Mouse (Mus musculus): Measurements from ENCODE around the gene Calcoco2. TPM values are rescaled to one million over a fixed set of nuclear protein-coding genes. Genes with fewer than 3 reads are reported as not detected.
A peak's percentile ranks its signal among the peaks of the same experiment; 100 is the strongest.
"Not testable (repeated sequence)": the region's sequence is repeated elsewhere in the genome, so short reads cannot be mapped to it uniquely, and the experiment has no call there.

The Calcoco2 gene
- polyA plus RNA-seq, 1 experiment from 2014 or later: 0.41 TPM

GRCm38 (mm10) chr11:96124052-96124914, 12.5 kb upstream of the Calcoco2 start:
- peak overlapping the region; percentile 46 for H3K9ac ChIP-seq (ENCODE audit: low read length)
- peak overlapping the region; percentile 77 for H3K4me2 ChIP-seq (ENCODE audit: low read depth, low read length)
- H3K9me3 ChIP-seq (ENCODE audit: control insufficient read depth, low read length): no peaks in the 10 kb centered on the region
- no peak overlapping the region for H3K27ac ChIP-seq (ENCODE audit: low read length)
- H3K36me3 ChIP-seq (ENCODE audit: control insufficient read depth, insufficient read depth, low read length): no peaks in the 10 kb centered on the region
- H3K4me3 ChIP-seq (ENCODE audit: low read length): peak overlapping the region; percentile 48
- peaks cover 7% of the 10 kb centered on the region; the same call in 1 of the 2 replicates for H3K4me1 ChIP-seq (replicated peaks; ENCODE audit: control insufficient read depth, insufficient read depth, low read length)
- peaks cover 35% of the 10 kb centered on the region for H3K27me3 ChIP-seq (ENCODE audit: control insufficient read depth, insufficient read depth, low read depth, low read length)
- 2% methylated on average over 43 of the region's 45 CpGs for WGBS
- peak; percentile 76 for ATAC-seq (ENCODE audit: low read depth)

- 80% methylated on average over 4 of the region's 4 CpGs for WGBS
- ATAC-seq (ENCODE audit: low read depth); H3K9ac ChIP-seq (ENCODE audit: low read length); H3K4me2 ChIP-seq (ENCODE audit: low read depth, low read length); H3K36me3 ChIP-seq (ENCODE audit: control insufficient read depth, insufficient read depth, low read length); H3K4me3 ChIP-seq (ENCODE audit: low read length); H3K27ac ChIP-seq (ENCODE audit: low read length); H3K4me1 ChIP-seq (replicated peaks; ENCODE audit: control insufficient read depth, insufficient read depth, low read length); H3K9me3 ChIP-seq (ENCODE audit: control insufficient read depth, low read length): not testable (repeated sequence)
- H3K27me3 ChIP-seq (ENCODE audit: control insufficient read depth, insufficient read depth, low read depth, low read length): peaks cover 35% of the 10 kb centered on the region
Measured at GRCm38 (mm10) chr11:96122806-96123205, 11.0 kb upstream of the Calcoco2 start.

- peaks cover 4% of the 10 kb centered on the region; the same call in 1 of the 2 replicates for H3K4me1 ChIP-seq (replicated peaks; ENCODE audit: control insufficient read depth, insufficient read depth, low read length)
- ATAC-seq (ENCODE audit: low read depth): no peak
- H3K36me3 ChIP-seq (ENCODE audit: control insufficient read depth, insufficient read depth, low read length): no peaks in the 10 kb centered on the region
- H3K9ac ChIP-seq (ENCODE audit: low read length): no peak overlapping the region
- H3K4me2 ChIP-seq (ENCODE audit: low read depth, low read length): no peak overlapping the region
- 51% methylated on average over 3 of the region's 3 CpGs for WGBS
- no peak overlapping the region for H3K4me3 ChIP-seq (ENCODE audit: low read length)
- peaks cover 16% of the 10 kb centered on the region for H3K27me3 ChIP-seq (ENCODE audit: control insufficient read depth, insufficient read depth, low read depth, low read length)
- H3K9me3 ChIP-seq (ENCODE audit: control insufficient read depth, low read length): no peaks in the 10 kb centered on the region
- H3K27ac ChIP-seq (ENCODE audit: low read length): no peak overlapping the region
Measured at GRCm38 (mm10) chr11:96119401-96119800, 7.6 kb upstream of the Calcoco2 start.

- not testable (repeated sequence) for ATAC-seq (ENCODE audit: low read depth)
- WGBS: 80% methylated on average over 3 of the region's 3 CpGs
Measured at GRCm38 (mm10) chr11:96116925-96117324, 5.2 kb upstream of the Calcoco2 start.

GRCm38 (mm10) chr11:96116116-96116515, 4.4 kb upstream of the Calcoco2 start:
- no peaks in the 10 kb centered on the region for H3K9me3 ChIP-seq (ENCODE audit: control insufficient read depth, low read length)
- no peak for ATAC-seq (ENCODE audit: low read depth)
- H3K4me1 ChIP-seq (replicated peaks; ENCODE audit: control insufficient read depth, insufficient read depth, low read length): no peaks in the 10 kb centered on the region
- H3K4me2 ChIP-seq (ENCODE audit: low read depth, low read length): no peak overlapping the region
- no peak overlapping the region for H3K4me3 ChIP-seq (ENCODE audit: low read length)
- H3K27me3 ChIP-seq (ENCODE audit: control insufficient read depth, insufficient read depth, low read depth, low read length): no peaks in the 10 kb centered on the region
- no peak overlapping the region for H3K9ac ChIP-seq (ENCODE audit: low read length)
- H3K36me3 ChIP-seq (ENCODE audit: control insufficient read depth, insufficient read depth, low read length): no peaks in the 10 kb centered on the region
- H3K27ac ChIP-seq (ENCODE audit: low read length): no peak overlapping the region
- 81% methylated on average over 3 of the region's 3 CpGs for WGBS

More at GRCm38 (mm10) chr11:96116925-96117324, 5.2 kb upstream of the Calcoco2 start:
- not testable (repeated sequence) for H3K4me2 ChIP-seq (ENCODE audit: low read depth, low read length); H3K4me1 ChIP-seq (replicated peaks; ENCODE audit: control insufficient read depth, insufficient read depth, low read length); H3K27me3 ChIP-seq (ENCODE audit: control insufficient read depth, insufficient read depth, low read depth, low read length); H3K27ac ChIP-seq (ENCODE audit: low read length); H3K36me3 ChIP-seq (ENCODE audit: control insufficient read depth, insufficient read depth, low read length); H3K4me3 ChIP-seq (ENCODE audit: low read length); H3K9ac ChIP-seq (ENCODE audit: low read length); H3K9me3 ChIP-seq (ENCODE audit: control insufficient read depth, low read length)

- 89% methylated on average over 6 of the region's 6 CpGs for WGBS
- Histone ChIP-seq H3K4me2 (ENCODE audit: low read depth, low read length) (no peak overlapping the region), H3K27me3 (ENCODE audit: control insufficient read depth, insufficient read depth, low read depth, low read length) (no peaks in the 10 kb centered on the region), H3K9ac (ENCODE audit: low read length) (no peak overlapping the region), H3K4me1 (replicated peaks; ENCODE audit: control insufficient read depth, insufficient read depth, low read length) (no peaks in the 10 kb centered on the region), H3K9me3 (ENCODE audit: control insufficient read depth, low read length) (no peaks in the 10 kb centered on the region), H3K4me3 (ENCODE audit: low read length) (no peak overlapping the region), H3K36me3 (ENCODE audit: control insufficient read depth, insufficient read depth, low read length) (no peaks in the 10 kb centered on the region), H3K27ac (ENCODE audit: low read length) (no peak overlapping the region)
- ATAC-seq (ENCODE audit: low read depth): no peak
Measured at GRCm38 (mm10) chr11:96115416-96115815, 3.7 kb upstream of the Calcoco2 start.

GRCm38 (mm10) chr11:96114077-96114476, 2.3 kb upstream of the Calcoco2 start:
- 43% methylated on average over 2 of the region's 2 CpGs for WGBS
- no peaks in the 10 kb centered on the region for H3K27me3 ChIP-seq (ENCODE audit: control insufficient read depth, insufficient read depth, low read depth, low read length)
- no peaks in the 10 kb centered on the region for H3K36me3 ChIP-seq (ENCODE audit: control insufficient read depth, insufficient read depth, low read length)
- no peaks in the 10 kb centered on the region for H3K4me1 ChIP-seq (replicated peaks; ENCODE audit: control insufficient read depth, insufficient read depth, low read length)
- no peak for ATAC-seq (ENCODE audit: low read depth)
- no peak overlapping the region for H3K27ac ChIP-seq (ENCODE audit: low read length)
- no peak overlapping the region for H3K4me2 ChIP-seq (ENCODE audit: low read depth, low read length)
- H3K4me3 ChIP-seq (ENCODE audit: low read length): no peak overlapping the region
- H3K9ac ChIP-seq (ENCODE audit: low read length): no peak overlapping the region
- H3K9me3 ChIP-seq (ENCODE audit: control insufficient read depth, low read length): no peaks in the 10 kb centered on the region

GRCm38 (mm10) chr11:96110950-96111349, 814 bp downstream of the Calcoco2 start:
- not testable (repeated sequence) for H3K27ac ChIP-seq (ENCODE audit: low read length); ATAC-seq (ENCODE audit: low read depth)
- 49% methylated on average over 2 of the region's 2 CpGs for WGBS

GRCm38 (mm10) chr11:96108376-96108775, 3.4 kb downstream of the Calcoco2 start:
- Histone ChIP-seq H3K4me1 (replicated peaks; ENCODE audit: control insufficient read depth, insufficient read depth, low read length) (no peaks in the 10 kb centered on the region), H3K27me3 (ENCODE audit: control insufficient read depth, insufficient read depth, low read depth, low read length) (no peaks in the 10 kb centered on the region; the same call in 1 of the 2 replicates), H3K27ac (ENCODE audit: low read length) (no peak overlapping the region), H3K4me2 (ENCODE audit: low read depth, low read length) (no peak overlapping the region), H3K36me3 (ENCODE audit: control insufficient read depth, insufficient read depth, low read length) (no peaks in the 10 kb centered on the region), H3K9ac (ENCODE audit: low read length) (no peak overlapping the region), H3K4me3 (ENCODE audit: low read length) (no peak overlapping the region), H3K9me3 (ENCODE audit: control insufficient read depth, low read length) (no peaks in the 10 kb centered on the region)
- WGBS: 55% methylated on average over 1 of the region's 1 CpGs
- no peak for ATAC-seq (ENCODE audit: low read depth)

More at GRCm38 (mm10) chr11:96110950-96111349, 814 bp downstream of the Calcoco2 start:
- H3K9ac ChIP-seq (ENCODE audit: low read length); H3K4me1 ChIP-seq (replicated peaks; ENCODE audit: control insufficient read depth, insufficient read depth, low read length); H3K4me2 ChIP-seq (ENCODE audit: low read depth, low read length); H3K4me3 ChIP-seq (ENCODE audit: low read length); H3K27me3 ChIP-seq (ENCODE audit: control insufficient read depth, insufficient read depth, low read depth, low read length); H3K36me3 ChIP-seq (ENCODE audit: control insufficient read depth, insufficient read depth, low read length); H3K9me3 ChIP-seq (ENCODE audit: control insufficient read depth, low read length): not testable (repeated sequence)

Data from lung, embryonic 16.5 days (tissue).